Mouse (Mus musculus) hindbrain, embryonic 11.5 days (tissue): Measurements from ENCODE around the gene Tmprss9. TPM values are rescaled to one million over a fixed set of nuclear protein-coding genes. Genes with fewer than 3 reads are reported as not detected.
A peak's percentile ranks its signal among the peaks of the same experiment; 100 is the strongest.

Experiments
- ATAC-seq: fragments of 200-750 bp; cut with Nextera tagmentation; 2 replicates; pipeline ENCODE4 v1.8.0; 2017; ENCODE audit warnings: mild to moderate bottlenecking, moderate TSS enrichment, moderate library complexity; ENCODE audit not compliant: low FRiP score
- DNase-seq: peaks from one replicate; pipeline ENCODE4 v3.0.0-alpha.2; 2015; ENCODE audit warnings: low spot score
- H3K27ac ChIP-seq: fragments of 300-500 bp; sonication (generic); 2 replicates; pipeline ENCODE4 v1.5.1; 2014; ENCODE audit warnings: mild to moderate bottlenecking, low read depth, low read length
- H3K27me3 ChIP-seq: fragments of 300-500 bp; sonication (generic); 2 replicates; pipeline ENCODE4 v1.6.1; 2014; ENCODE audit warnings: mild to moderate bottlenecking, low read length, moderate library complexity, mixed read lengths; ENCODE audit not compliant: control insufficient read depth, insufficient read depth
- H3K36me3 ChIP-seq: fragments of 300-500 bp; sonication (generic); 2 replicates; pipeline ENCODE4 v1.6.1; 2014; ENCODE audit warnings: mild to moderate bottlenecking, low read length, moderate library complexity, mixed read lengths; ENCODE audit not compliant: control insufficient read depth, insufficient read depth
- H3K4me1 ChIP-seq: fragments of 300-500 bp; sonication (generic); replicated peaks from 2 replicates; pipeline ENCODE4 v1.6.1; 2014; ENCODE audit warnings: low read length, mixed read lengths; ENCODE audit not compliant: control insufficient read depth, insufficient read depth
- H3K4me2 ChIP-seq: fragments of 300-500 bp; sonication (generic); replicated peaks from 2 replicates; pipeline ENCODE4 v1.6.1; 2014; ENCODE audit warnings: mild to moderate bottlenecking, low read depth, low read length
- H3K4me3 ChIP-seq: fragments of 300-500 bp; sonication (generic); 2 replicates; pipeline ENCODE4 v1.5.1; 2014; ENCODE audit warnings: low read depth, low read length
- H3K9ac ChIP-seq: fragments of 300-500 bp; sonication (generic); 2 replicates; pipeline ENCODE4 v1.6.1; 2014; ENCODE audit warnings: low read depth, low read length
- H3K9me3 ChIP-seq: fragments of 300-500 bp; sonication (generic); 2 replicates; pipeline ENCODE4 v1.6.1; 2016; ENCODE audit warnings: low read length; ENCODE audit not compliant: control insufficient read depth
- WGBS: fragments of 180-500 bp; shearing (Covaris S2); extraction: QIAGEN DNeasy Blood & Tissue Kit; methylation state at CpG from one replicate; pipeline ENCODE4 v1.1.7; 2014; 5-methylcytosine and 5-hydroxymethylcytosine counted together
- polyA plus RNA-seq: library from polyadenylated mRNA; unstranded; fragments of >200 nt; fragmentation: Nextera tagmentation; extraction: Ambion mirVana; gene quantifications from 2 replicates; pipeline ENCODE4 v1.2.1, GENCODE M21; 2014

Tmprss9 gene
- polyA plus RNA-seq, 1 experiment from 2014 or later: 0.05 TPM

- H3K27ac ChIP-seq: no peak overlapping the region
- H3K4me1 ChIP-seq: no peaks in the 10 kb centered on the region
- no peak for ATAC-seq
- H3K36me3 ChIP-seq: no peaks in the 10 kb centered on the region
- WGBS: 81% methylated on average over 11 of the region's 11 CpGs
- H3K27me3 ChIP-seq: peaks cover 6% of the 10 kb centered on the region; the same call in 1 of the 2 replicates
- H3K9ac ChIP-seq: no peak overlapping the region
- no peak overlapping the region for H3K4me2 ChIP-seq
- H3K4me3 ChIP-seq: no peak overlapping the region
- no peak for DNase-seq
- H3K9me3 ChIP-seq: no peaks in the 10 kb centered on the region
Observed at GRCm38 (mm10) chr10:80887181-80887580, 15.5 kb downstream of the Tmprss9 start.

- H3K36me3 ChIP-seq: no peaks in the 10 kb centered on the region
- ATAC-seq (no peak), DNase-seq (no peak)
- peaks cover 7% of the 10 kb centered on the region for H3K4me1 ChIP-seq
- H3K27ac ChIP-seq: no peak overlapping the region
- no peaks in the 10 kb centered on the region for H3K9me3 ChIP-seq
- no peaks in the 10 kb centered on the region for H3K27me3 ChIP-seq
- 88% methylated on average over 7 of the region's 7 CpGs for WGBS
- no peak overlapping the region for H3K4me2 ChIP-seq
- no peak overlapping the region for H3K9ac ChIP-seq
- no peak overlapping the region for H3K4me3 ChIP-seq
Observed at GRCm38 (mm10) chr10:80895100-80895499, 23.5 kb downstream of the Tmprss9 start.

GRCm38 (mm10) chr10:80895697-80896096, 24.0 kb downstream of the Tmprss9 start:
- Histone ChIP-seq H3K4me2 (no peak overlapping the region), H3K9ac (no peak overlapping the region), H3K4me3 (no peak overlapping the region), H3K27ac (no peak overlapping the region), H3K9me3 (no peaks in the 10 kb centered on the region), H3K36me3 (no peaks in the 10 kb centered on the region), H3K27me3 (no peaks in the 10 kb centered on the region), H3K4me1 (peaks cover 7% of the 10 kb centered on the region)
- no peak for DNase-seq
- 87% methylated on average over 6 of the region's 6 CpGs for WGBS
- ATAC-seq: no peak

GRCm38 (mm10) chr10:80896581-80897485, 25.2 kb downstream of the Tmprss9 start:
- no peak for ATAC-seq
- WGBS: 73% methylated on average over 24 of the region's 24 CpGs
- Histone ChIP-seq H3K9ac (no peak overlapping the region), H3K4me2 (no peak overlapping the region), H3K9me3 (no peaks in the 10 kb centered on the region), H3K4me3 (no peak overlapping the region), H3K27ac (no peak overlapping the region), H3K27me3 (no peaks in the 10 kb centered on the region), H3K36me3 (no peaks in the 10 kb centered on the region), H3K4me1 (peaks cover 7% of the 10 kb centered on the region)
- no peak for DNase-seq

GRCm38 (mm10) chr10:80897861-80898510, 26.3 kb downstream of the Tmprss9 start:
- Histone ChIP-seq H3K9ac (no peak overlapping the region; the same call in 1 of the 2 replicates), H3K27ac (no peak overlapping the region), H3K4me1 (peaks cover 7% of the 10 kb centered on the region), H3K4me2 (no peak overlapping the region), H3K27me3 (no peaks in the 10 kb centered on the region), H3K9me3 (no peaks in the 10 kb centered on the region), H3K36me3 (no peaks in the 10 kb centered on the region), H3K4me3 (0 out of 2 replicates have a peak overlapping the region, but pooled peaks have one; percentile 2)
- ATAC-seq (no peak), DNase-seq (no peak)
- 34% methylated on average over 41 of the region's 41 CpGs for WGBS

- H3K27ac ChIP-seq: no peak overlapping the region
- H3K27me3 ChIP-seq: no peaks in the 10 kb centered on the region
- H3K36me3 ChIP-seq: 0 out of 2 replicates have a peak, but pooled peaks cover 2% of the 10 kb centered on the region
- no peak overlapping the region for H3K4me2 ChIP-seq
- ATAC-seq (no peak), DNase-seq (no peak)
- no peak overlapping the region for H3K9ac ChIP-seq
- no peaks in the 10 kb centered on the region for H3K9me3 ChIP-seq
- H3K4me3 ChIP-seq: peak overlapping the region; percentile 79; the same call in 1 of the 2 replicates
- 92% methylated on average over 8 of the region's 8 CpGs for WGBS
- H3K4me1 ChIP-seq: peaks cover 7% of the 10 kb centered on the region
Observed at GRCm38 (mm10) chr10:80899074-80899473, 27.4 kb downstream of the Tmprss9 start.

- Histone ChIP-seq H3K4me2 (peak overlapping the region; percentile 88), H3K4me1 (peaks cover 7% of the 10 kb centered on the region), H3K4me3 (peak overlapping the region; percentile 79), H3K9ac (peak overlapping the region; percentile 79), H3K9me3 (no peaks in the 10 kb centered on the region), H3K36me3 (0 out of 2 replicates have a peak, but pooled peaks cover 8% of the 10 kb centered on the region), H3K27me3 (no peaks in the 10 kb centered on the region), H3K27ac (peak overlapping the region; percentile 80; the same call in 1 of the 2 replicates)
- WGBS: 16% methylated on average over 25 of the region's 25 CpGs
- DNase-seq (no peak), ATAC-seq (no peak; the same call in 1 of the 2 replicates)
Observed at GRCm38 (mm10) chr10:80899591-80900317, 28.1 kb downstream of the Tmprss9 start.
